Mouse (Mus musculus): ENCODE measurements around the gene Mad2l2.

GRCm38 (mm10) chr4:148116657-148117056 is 13.5 kb upstream of the Mad2l2 start:
- peak; percentile 50 for TF ChIP-seq CTCF (conservative IDR thresholded peaks at IDR 0.05; ENCODE audit: low read length)
- no peak for TF ChIP-seq POU5F1 (IDR thresholded peaks at IDR 0.05; ENCODE audit: borderline replicate concordance, low read length)
- no peak for TF ChIP-seq NANOG (IDR thresholded peaks at IDR 0.05; ENCODE audit: borderline replicate concordance, low read length)
